Mouse (Mus musculus) spleen, adult 2 months (tissue): ENCODE data around the gene Agbl4. TPM values are rescaled to one million over a fixed set of nuclear protein-coding genes. Genes with fewer than 3 reads are reported as not detected.

Experiments
- DNase-seq, 2 experiments: peaks; one replicate each; pipeline versions ENCODE4 v3.0.0 to v3.0.0-alpha.2; 2012 to 2021; ENCODE audit warnings: low spot score in 2 of 2, low read depth in 1 of 2
- H3K27ac ChIP-seq: fragments of 200-500 bp; 2 replicates; pipeline ENCODE4 v1.5.1; 2012; ENCODE audit warnings: low read length, inconsistent platforms; ENCODE audit not compliant: insufficient read depth
- H3K27me3 ChIP-seq: fragments of 200-500 bp; 2 replicates; pipeline ENCODE4 v1.6.1; 2012; ENCODE audit warnings: mild to moderate bottlenecking, moderate library complexity, low read length, inconsistent platforms; ENCODE audit not compliant: control insufficient read depth, insufficient read depth
- H3K36me3 ChIP-seq: fragments of 200-500 bp; 2 replicates; pipeline ENCODE4 v1.6.1; 2012; ENCODE audit warnings: mild to moderate bottlenecking, low read length, inconsistent platforms; ENCODE audit not compliant: control insufficient read depth, insufficient read depth
- H3K4me1 ChIP-seq: fragments of 200-500 bp; 2 replicates; pipeline ENCODE4 v1.6.1; 2011; ENCODE audit warnings: inconsistent platforms; ENCODE audit not compliant: control insufficient read depth, insufficient read depth, insufficient read length
- H3K4me3 ChIP-seq: fragments of 200-500 bp; 2 replicates; pipeline ENCODE4 v1.5.1; 2011; ENCODE audit warnings: mild to moderate bottlenecking, inconsistent platforms; ENCODE audit not compliant: insufficient read depth, insufficient read length; ENCODE audit errors: extremely low read depth
- CTCF ChIP-seq: fragments of 200-500 bp; IDR thresholded peaks from 2 replicates; pipeline ENCODE4 v1.5.1; 2011; ENCODE audit warnings: mild to moderate bottlenecking, inconsistent platforms; ENCODE audit not compliant: insufficient read depth, insufficient read length, insufficient replicate concordance; ENCODE audit errors: extremely low read depth
- POLR2A ChIP-seq: fragments of 200-500 bp; IDR thresholded peaks from 2 replicates; pipeline ENCODE4 v1.6.1; 2011; ENCODE audit warnings: low read depth, low read length, inconsistent platforms
- WGBS: fragments of 180-500 bp; shearing (Covaris S2); methylation state at CpG from one replicate; pipeline ENCODE4 v1.1.7; 2018; 5-methylcytosine and 5-hydroxymethylcytosine counted together
- polyA plus RNA-seq: library from polyadenylated mRNA; depleted of rRNA; stranded (reverse); fragments of >200 nt; gene quantifications from 2 replicates; pipeline ENCODE4 v1.2.3, GENCODE M21; 2012

The Agbl4 gene
- polyA plus RNA-seq, 1 experiment = 0.18 TPM

DNA sequence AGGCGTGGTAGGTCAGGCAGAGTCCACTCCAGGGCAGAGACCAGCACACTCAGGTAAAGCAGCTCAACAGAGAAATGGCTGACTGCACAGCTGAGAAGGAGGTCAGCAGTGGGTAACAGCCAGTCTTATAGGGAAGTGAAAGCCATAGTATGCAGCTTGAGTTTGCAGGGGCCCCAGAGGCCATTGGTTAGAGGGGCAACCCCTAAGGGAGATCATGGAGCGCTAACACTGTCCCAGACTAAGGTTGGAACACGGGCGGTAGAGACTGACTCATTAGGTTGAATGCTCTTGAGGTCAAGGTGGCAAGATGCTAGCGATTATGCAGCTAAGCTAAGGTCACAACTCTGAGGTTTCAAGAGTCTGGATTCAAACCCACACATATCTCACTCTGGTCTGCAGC, 1058.2 kb downstream of the Agbl4 start:
- Histone ChIP-seq H3K36me3 (peaks cover 7% of the 10 kb centered on the region), H3K27me3 (no peaks in the 10 kb centered on the region), H3K4me1 (peaks cover 12% of the 10 kb centered on the region; the same call in 1 of the 2 replicates), H3K27ac (no peak overlapping the region), H3K4me3 (no peak overlapping the region)
- 37% methylated on average over 5 of the region's 5 CpGs for WGBS
- DNase-seq = peak; percentile 17 to 48
- TF ChIP-seq POLR2A (no peak), CTCF (no peak)

DNA sequence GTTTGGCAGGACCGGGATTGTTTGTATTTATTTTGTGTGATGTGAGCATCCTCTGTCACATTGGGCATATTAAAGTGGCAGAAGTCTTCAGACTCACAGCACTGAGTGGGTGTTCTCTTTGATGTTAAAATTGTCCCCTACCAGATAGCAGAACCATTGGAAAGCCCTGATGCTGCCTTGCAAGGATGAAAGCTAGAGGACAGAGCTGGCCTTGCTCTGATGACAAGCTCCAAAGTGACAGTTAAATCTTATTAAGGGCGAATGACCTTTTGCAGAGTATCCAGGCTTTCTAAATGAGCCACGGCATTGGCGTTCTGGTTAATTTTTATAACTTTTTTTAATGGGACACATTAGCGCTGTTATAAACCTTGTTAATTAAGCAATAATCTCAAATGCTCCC, 1060.1 kb downstream of the Agbl4 start:
- H3K27ac ChIP-seq = no peak overlapping the region
- 92% methylated on average over 5 of the region's 5 CpGs for WGBS
- TF ChIP-seq CTCF (no peak), POLR2A (no peak)
- peaks cover 6% of the 10 kb centered on the region for H3K36me3 ChIP-seq
- DNase-seq = no peak
- no peak overlapping the region for H3K4me3 ChIP-seq
- H3K27me3 ChIP-seq = no peaks in the 10 kb centered on the region
- peaks cover 6% of the 10 kb centered on the region; the same call in 1 of the 2 replicates for H3K4me1 ChIP-seq

- Histone ChIP-seq H3K4me1 (no peaks in the 10 kb centered on the region), H3K27ac (no peak overlapping the region), H3K27me3 (0 out of 2 replicates have a peak, but pooled peaks cover 1% of the 10 kb centered on the region), H3K4me3 (no peak overlapping the region), H3K36me3 (no peaks in the 10 kb centered on the region)
- no peak for DNase-seq
- WGBS = 80% methylated on average over 2 of the region's 2 CpGs
- TF ChIP-seq POLR2A = no peak
- no peak for TF ChIP-seq CTCF
Observed at GRCm38 (mm10) chr4:111467293-111467773, 1069.9 kb downstream of the Agbl4 start.

- WGBS = 88% methylated on average over 4 of the region's 4 CpGs
- Histone ChIP-seq H3K27ac (no peak overlapping the region), H3K27me3 (0 out of 2 replicates have a peak, but pooled peaks cover 2% of the 10 kb centered on the region), H3K36me3 (no peaks in the 10 kb centered on the region), H3K4me3 (no peak overlapping the region), H3K4me1 (no peaks in the 10 kb centered on the region)
- TF ChIP-seq POLR2A (no peak), CTCF (no peak)
- no peak for DNase-seq
Observed at GRCm38 (mm10) chr4:111467796-111468195, 1070.3 kb downstream of the Agbl4 start.

DNA sequence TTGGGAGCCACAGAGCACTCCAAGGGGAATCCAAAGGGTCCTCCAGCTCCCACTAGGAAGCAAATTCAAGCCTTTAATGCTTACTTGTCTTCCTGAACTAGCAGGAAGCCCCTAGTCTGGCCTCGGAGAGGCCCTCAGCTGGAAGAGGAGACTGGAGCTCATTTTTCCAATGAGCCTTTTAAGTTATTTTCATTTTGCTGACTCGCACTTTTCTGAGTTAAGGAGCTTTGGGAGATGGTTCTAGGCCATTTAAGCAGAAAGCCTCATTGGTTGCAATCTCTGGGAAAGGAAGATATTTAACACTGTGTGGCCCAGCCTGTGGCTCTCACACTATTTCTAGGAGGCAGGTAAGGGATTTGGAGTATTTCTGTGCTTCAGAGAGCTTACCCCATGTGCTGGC, 1072.4 kb downstream of the Agbl4 start:
- TF ChIP-seq POLR2A = no peak
- no peak for TF ChIP-seq CTCF

DNA sequence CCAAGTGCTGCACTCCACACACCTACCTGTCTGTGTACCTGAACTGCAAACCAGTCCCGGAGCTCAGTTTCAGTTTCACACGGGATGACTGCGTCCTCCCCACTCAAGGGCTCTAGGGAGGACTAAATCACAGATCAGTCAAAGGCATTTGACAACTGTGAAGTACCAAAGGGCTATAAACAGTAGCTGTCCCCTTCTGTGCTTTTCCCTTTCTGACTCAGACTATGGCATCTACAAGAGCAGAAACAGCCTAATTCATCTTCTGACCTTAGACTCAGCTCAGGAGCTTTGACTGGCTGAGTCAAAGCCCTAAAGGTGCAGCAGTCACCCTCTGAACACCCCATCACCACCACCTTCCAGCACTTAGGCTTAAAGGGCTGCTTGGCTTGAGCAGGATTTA, 1074.3 kb downstream of the Agbl4 start:
- no peaks in the 10 kb centered on the region for H3K36me3 ChIP-seq
- TF ChIP-seq POLR2A (no peak), CTCF (no peak)
- H3K4me1 ChIP-seq = no peaks in the 10 kb centered on the region
- H3K27ac ChIP-seq = no peak overlapping the region
- WGBS = 74% methylated on average over 3 of the region's 3 CpGs
- 0 out of 2 replicates have a peak, but pooled peaks cover 2% of the 10 kb centered on the region for H3K27me3 ChIP-seq
- H3K4me3 ChIP-seq = no peak overlapping the region
- DNase-seq = no peak

More for the DNA sequence above, 1072.4 kb downstream of the Agbl4 start:
- no peak for DNase-seq
- 83% methylated on average over 2 of the region's 2 CpGs for WGBS
- no peaks in the 10 kb centered on the region for H3K36me3 ChIP-seq
- 0 out of 2 replicates have a peak, but pooled peaks cover 2% of the 10 kb centered on the region for H3K27me3 ChIP-seq
- no peak overlapping the region for H3K4me3 ChIP-seq
- H3K4me1 ChIP-seq = no peaks in the 10 kb centered on the region
- no peak overlapping the region for H3K27ac ChIP-seq

DNA sequence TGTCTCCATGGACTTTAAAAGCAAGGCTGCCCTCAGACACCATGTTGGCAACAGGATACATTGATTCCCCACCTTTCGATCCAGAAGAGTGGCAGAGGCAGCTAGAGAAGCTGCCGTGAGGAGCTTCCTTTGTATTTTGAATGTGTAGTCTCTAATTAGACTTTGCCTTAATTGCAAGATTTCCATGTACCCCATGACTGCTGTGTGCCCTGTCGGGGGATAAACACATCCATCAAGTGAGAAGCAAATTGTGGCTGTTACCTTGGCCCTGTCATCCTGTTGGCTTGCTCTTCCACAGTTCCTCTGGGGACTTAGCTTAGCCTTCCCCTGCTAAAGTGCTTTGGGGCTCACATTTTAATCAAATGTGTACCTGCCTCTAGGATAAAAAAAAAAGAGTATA, 1075.0 kb downstream of the Agbl4 start:
- TF ChIP-seq POLR2A (no peak), CTCF (no peak)
- WGBS = 76% methylated on average over 3 of the region's 3 CpGs
- 0 out of 2 replicates have a peak, but pooled peaks cover 2% of the 10 kb centered on the region for H3K27me3 ChIP-seq
- H3K36me3 ChIP-seq = no peaks in the 10 kb centered on the region
- no peak overlapping the region for H3K4me3 ChIP-seq
- H3K4me1 ChIP-seq = no peaks in the 10 kb centered on the region
- DNase-seq = no peak
- H3K27ac ChIP-seq = no peak overlapping the region
